Mouse (Mus musculus) midbrain, embryonic 12.5 days (tissue): ENCODE data around the gene Galnt12. TPM values are rescaled to one million over a fixed set of nuclear protein-coding genes. Genes with fewer than 3 reads are reported as not detected.

Source experiments
- ATAC-seq: fragments of 200-750 bp; cut with Nextera tagmentation; 2 replicates; pipeline ENCODE4 v1.8.0; 2017; ENCODE audit warnings: low read depth, moderate TSS enrichment, moderate library complexity; ENCODE audit not compliant: low FRiP score
- H3K27ac ChIP-seq: fragments of 300-500 bp; sonication (generic); replicated peaks from 2 replicates; pipeline ENCODE4 v1.5.1; 2016; ENCODE audit warnings: mild to moderate bottlenecking
- H3K27me3 ChIP-seq: fragments of 300-500 bp; sonication (generic); 2 replicates; pipeline ENCODE4 v1.6.1; 2016; ENCODE audit warnings: mild to moderate bottlenecking
- H3K36me3 ChIP-seq: fragments of 300-500 bp; sonication (generic); 2 replicates; pipeline ENCODE4 v1.6.1; 2016
- H3K4me1 ChIP-seq: fragments of 300-500 bp; sonication (generic); 2 replicates; pipeline ENCODE4 v1.6.1; 2016
- H3K4me2 ChIP-seq: fragments of 300-500 bp; sonication (generic); replicated peaks from 2 replicates; pipeline ENCODE4 v1.6.1; 2016; ENCODE audit warnings: mild to moderate bottlenecking, moderate library complexity
- H3K4me3 ChIP-seq: fragments of 300-500 bp; sonication (generic); 2 replicates; pipeline ENCODE4 v1.5.1; 2016; ENCODE audit warnings: mild to moderate bottlenecking
- H3K9ac ChIP-seq: fragments of 300-500 bp; sonication (generic); replicated peaks from 2 replicates; pipeline ENCODE4 v1.6.1; 2016; ENCODE audit warnings: mild to moderate bottlenecking, moderate library complexity
- H3K9me3 ChIP-seq: fragments of 300-500 bp; sonication (generic); 2 replicates; pipeline ENCODE4 v1.6.1; 2016; ENCODE audit warnings: mild to moderate bottlenecking
- WGBS: fragments of 180-500 bp; shearing (Covaris S2); methylation state at CpG from one replicate; pipeline ENCODE4 v1.1.7; 2016; 5-methylcytosine and 5-hydroxymethylcytosine counted together
- polyA plus RNA-seq: library from polyadenylated mRNA; unstranded; fragments of >200 nt; fragmentation: Nextera tagmentation; extraction: Ambion mirVana; gene quantifications from 2 replicates; pipeline ENCODE4 v1.2.1, GENCODE M21; 2016

Gene Galnt12
- polyA plus RNA-seq, 1 experiment from 2014 or later, result 4.4 TPM

DNA sequence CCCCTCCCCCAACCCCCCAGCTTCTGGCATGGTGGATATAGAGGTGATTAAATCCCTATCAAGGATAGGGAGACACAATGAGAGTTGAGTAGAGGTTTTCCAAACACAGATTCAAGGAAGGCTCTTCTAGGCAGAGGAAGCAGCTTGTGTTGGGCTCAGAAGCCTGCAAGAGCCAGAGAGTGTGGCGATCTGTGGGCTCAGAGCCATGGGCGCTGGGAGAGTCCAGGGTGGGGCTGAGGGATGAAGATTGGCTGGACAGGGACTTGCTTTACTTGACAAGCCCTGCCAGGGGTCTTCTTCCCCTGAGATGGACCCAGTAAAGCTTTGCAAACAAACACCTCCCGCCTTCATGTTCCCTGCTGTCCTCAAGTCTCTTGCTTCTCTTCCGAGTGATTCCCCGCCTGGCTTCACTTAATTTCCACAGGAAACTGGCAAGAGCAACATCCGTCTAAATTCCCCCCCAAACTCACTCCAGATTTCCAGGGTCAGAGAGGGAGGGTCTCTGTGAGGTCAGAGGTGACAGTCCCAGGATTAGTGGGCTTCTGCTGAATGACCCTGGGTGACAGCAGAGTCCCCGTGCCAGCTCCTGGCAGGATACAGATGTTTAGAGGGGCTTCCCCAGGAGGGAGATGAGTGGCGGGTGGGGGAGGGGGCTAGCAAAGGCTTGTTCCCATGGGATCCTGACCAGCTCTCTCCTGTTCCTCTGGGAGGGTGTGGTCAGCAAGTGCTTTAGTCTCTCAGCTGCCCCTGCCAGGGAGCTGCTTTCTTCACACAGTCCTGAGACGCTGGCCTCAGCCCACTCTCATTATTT is 47.5 kb downstream of the Galnt12 start:
- Histone ChIP-seq H3K27me3 (peaks cover 7% of the 10 kb centered on the region; the same call in 1 of the 2 replicates), H3K4me1 (peaks cover 13% of the 10 kb centered on the region), H3K4me3 (no peak overlapping the region), H3K36me3 (no peaks in the 10 kb centered on the region), H3K27ac (no peak overlapping the region), H3K9me3 (no peaks in the 10 kb centered on the region), H3K4me2 (no peak overlapping the region), H3K9ac (no peak overlapping the region)
- 32% methylated on average over 9 of the region's 9 CpGs for WGBS
- ATAC-seq, result 0 out of 2 replicates have a peak, but pooled peaks have one; percentile 19

DNA sequence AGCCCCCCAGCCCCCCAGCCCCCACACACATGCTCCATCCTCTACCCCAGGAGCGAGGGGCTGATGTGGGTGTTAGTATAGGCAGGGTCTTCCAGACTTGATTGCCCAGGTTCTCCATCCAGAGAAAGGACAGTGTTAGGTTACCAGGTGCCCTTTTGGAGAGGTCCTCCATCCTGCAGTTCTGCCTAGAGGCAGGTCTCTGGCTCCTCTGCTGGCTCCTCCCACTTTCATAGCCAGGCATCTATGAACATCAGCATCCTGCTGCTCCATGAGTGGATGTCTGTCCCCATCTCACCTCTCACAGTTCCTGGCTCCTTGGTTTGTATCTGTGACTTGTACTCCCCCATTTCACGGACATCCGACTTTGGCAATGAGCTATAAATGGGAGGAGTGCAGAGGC is 48.6 kb downstream of the Galnt12 start:
- Histone ChIP-seq H3K4me3 (no peak overlapping the region), H3K27me3 (peaks cover 7% of the 10 kb centered on the region; the same call in 1 of the 2 replicates), H3K9me3 (no peaks in the 10 kb centered on the region), H3K27ac (no peak overlapping the region), H3K4me2 (no peak overlapping the region), H3K9ac (no peak overlapping the region), H3K36me3 (no peaks in the 10 kb centered on the region), H3K4me1 (peaks cover 13% of the 10 kb centered on the region)
- WGBS, result 85% methylated on average over 3 of the region's 3 CpGs
- no peak; the same call in 1 of the 2 replicates for ATAC-seq

DNA sequence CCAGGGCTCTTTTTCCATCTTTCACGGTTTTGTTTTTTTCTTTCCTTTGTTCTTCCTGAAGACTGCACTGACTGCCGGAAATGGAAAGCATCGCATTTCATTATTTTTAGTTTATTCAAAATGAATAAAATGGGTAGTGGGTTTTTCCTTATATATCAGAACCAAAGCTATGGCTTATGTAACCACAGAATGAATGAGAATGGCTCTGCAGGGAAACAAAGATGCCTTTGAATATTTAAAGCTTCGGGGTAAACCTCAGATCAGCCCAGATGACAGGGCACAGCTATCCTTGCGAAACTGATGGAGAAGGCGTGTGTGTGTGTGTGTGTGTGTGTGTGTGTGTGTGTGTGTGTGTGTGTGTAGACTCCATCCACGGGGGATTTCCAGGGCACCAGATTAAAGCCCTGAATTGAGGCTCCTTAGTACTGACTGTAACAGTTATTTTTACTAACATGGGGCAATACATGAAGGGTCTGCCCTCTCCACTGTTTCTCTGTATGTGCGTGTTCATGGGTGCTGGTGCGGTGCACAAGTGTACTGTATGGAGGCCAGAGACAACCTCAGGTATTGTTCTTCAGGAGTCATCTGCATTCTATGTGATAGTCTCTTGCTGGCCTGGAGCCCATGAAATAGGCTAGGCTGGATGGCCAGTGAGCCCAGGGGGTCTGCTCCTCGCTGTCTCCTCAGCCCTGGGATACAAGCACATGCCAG is 49.9 kb downstream of the Galnt12 start:
- no peak overlapping the region for H3K9ac ChIP-seq
- ATAC-seq, result no peak
- WGBS, result 59% methylated on average over 10 of the region's 10 CpGs
- H3K4me2 ChIP-seq, result no peak overlapping the region
- H3K9me3 ChIP-seq, result no peaks in the 10 kb centered on the region
- H3K27ac ChIP-seq, result no peak overlapping the region
- H3K27me3 ChIP-seq, result peaks cover 7% of the 10 kb centered on the region; the same call in 1 of the 2 replicates
- no peak overlapping the region for H3K4me3 ChIP-seq
- no peaks in the 10 kb centered on the region for H3K36me3 ChIP-seq
- H3K4me1 ChIP-seq, result peaks cover 13% of the 10 kb centered on the region

DNA sequence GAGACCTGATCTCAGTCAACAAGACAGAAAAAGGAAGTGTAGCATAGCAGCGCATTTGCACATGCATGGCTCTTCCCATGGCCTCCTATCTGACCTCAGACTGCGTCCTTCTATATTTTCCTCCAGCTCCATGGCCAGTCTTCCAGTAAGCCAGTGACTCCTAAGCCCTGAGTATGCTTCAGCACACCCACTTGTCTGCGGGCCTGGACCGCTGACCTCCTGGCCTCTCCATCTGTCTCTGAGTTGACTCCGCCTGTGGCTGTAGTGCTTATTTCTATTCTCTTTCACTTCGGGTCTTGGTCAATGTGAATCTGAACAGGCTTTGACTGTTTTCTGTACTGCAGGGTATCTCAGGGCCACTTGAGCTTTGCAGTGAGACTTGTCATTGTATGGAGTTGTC is 52.1 kb downstream of the Galnt12 start:
- 83% methylated on average over 6 of the region's 6 CpGs for WGBS
- no peak for ATAC-seq
- H3K4me2 ChIP-seq, result no peak overlapping the region

DNA sequence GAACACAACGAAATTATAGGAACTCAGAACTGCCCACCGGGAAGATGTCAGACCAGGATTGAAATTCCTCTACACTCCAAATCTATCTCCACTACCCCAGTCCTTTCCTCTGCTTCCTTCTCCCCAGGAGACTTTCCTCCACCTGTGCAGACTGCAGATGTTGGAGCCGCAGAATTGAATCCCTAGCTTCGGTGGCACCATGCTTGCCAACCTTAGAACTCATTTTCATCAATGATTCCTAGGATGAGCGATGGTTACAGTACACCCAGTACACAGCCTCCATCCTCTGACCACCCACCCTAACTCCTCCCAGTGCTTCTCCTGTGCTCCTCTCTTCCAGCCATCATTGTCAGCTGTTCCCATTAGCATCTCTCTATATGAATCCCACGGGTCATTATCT is 53.6 kb downstream of the Galnt12 start:
- Histone ChIP-seq H3K4me3 (no peak overlapping the region), H3K4me1 (peaks cover 5% of the 10 kb centered on the region), H3K9me3 (no peaks in the 10 kb centered on the region), H3K27me3 (peaks cover under 1% of the 10 kb centered on the region; the same call in 1 of the 2 replicates), H3K4me2 (no peak overlapping the region), H3K27ac (no peak overlapping the region), H3K36me3 (no peaks in the 10 kb centered on the region), H3K9ac (no peak overlapping the region)
- no peak for ATAC-seq
- 93% methylated on average over 6 of the region's 6 CpGs for WGBS

More for the DNA sequence above, 52.1 kb downstream of the Galnt12 start:
- H3K9ac ChIP-seq, result no peak overlapping the region
- no peak overlapping the region for H3K27ac ChIP-seq
- no peaks in the 10 kb centered on the region for H3K9me3 ChIP-seq
- no peaks in the 10 kb centered on the region for H3K36me3 ChIP-seq
- no peak overlapping the region for H3K4me3 ChIP-seq
- peaks cover 7% of the 10 kb centered on the region; the same call in 1 of the 2 replicates for H3K27me3 ChIP-seq
- peaks cover 13% of the 10 kb centered on the region for H3K4me1 ChIP-seq

DNA sequence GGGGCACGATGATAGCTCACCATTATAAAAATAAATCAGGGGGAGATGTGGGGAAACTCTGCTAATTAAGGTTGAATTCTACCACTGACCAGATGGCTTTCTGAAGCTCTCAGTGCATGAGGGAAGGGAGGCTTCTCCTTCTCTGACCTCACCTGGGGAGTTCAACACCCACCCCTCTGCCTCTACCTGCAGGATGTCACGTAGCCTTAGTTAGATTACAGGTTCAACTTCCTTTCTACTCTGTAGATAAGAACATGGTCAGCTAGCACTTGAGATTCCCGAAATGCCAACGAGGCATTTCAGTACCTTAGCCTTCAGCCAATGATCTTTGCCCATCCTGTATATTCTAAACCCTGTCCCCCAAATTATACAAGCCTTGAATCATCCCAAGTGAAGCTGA is 54.9 kb downstream of the Galnt12 start:
- Histone ChIP-seq H3K27ac (no peak overlapping the region), H3K27me3 (no peaks in the 10 kb centered on the region), H3K9me3 (no peaks in the 10 kb centered on the region), H3K36me3 (no peaks in the 10 kb centered on the region), H3K4me2 (no peak overlapping the region), H3K9ac (no peak overlapping the region), H3K4me1 (peaks cover 4% of the 10 kb centered on the region), H3K4me3 (no peak overlapping the region)
- WGBS, result 89% methylated on average over 4 of the region's 4 CpGs
- no peak for ATAC-seq

DNA sequence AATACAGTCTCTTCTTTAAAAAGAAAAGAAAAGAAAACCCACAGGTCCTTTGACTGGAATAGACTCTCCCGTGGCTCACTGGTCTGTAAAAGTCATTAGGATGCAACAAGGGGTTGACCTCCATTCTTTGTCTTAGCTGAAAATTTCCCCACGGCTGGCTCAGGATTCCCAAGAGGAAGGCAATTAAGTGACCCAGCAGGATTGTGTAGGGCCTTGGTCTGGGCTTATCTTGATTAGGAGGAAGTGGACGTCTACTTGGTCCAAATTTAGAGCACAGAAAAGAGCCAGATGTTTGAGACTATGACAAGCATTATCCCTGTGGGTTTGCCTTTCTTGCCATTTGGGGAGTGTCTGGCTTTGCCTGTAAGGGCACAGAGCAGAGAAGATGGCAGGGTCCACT is 58.3 kb downstream of the Galnt12 start:
- no peak overlapping the region for H3K4me2 ChIP-seq
- no peak for ATAC-seq
- no peak overlapping the region for H3K9ac ChIP-seq
- 26% methylated on average over 3 of the region's 3 CpGs for WGBS
- H3K4me3 ChIP-seq, result no peak overlapping the region
- no peaks in the 10 kb centered on the region for H3K9me3 ChIP-seq
- H3K27ac ChIP-seq, result no peak overlapping the region
- no peaks in the 10 kb centered on the region for H3K36me3 ChIP-seq
- no peaks in the 10 kb centered on the region for H3K4me1 ChIP-seq
- H3K27me3 ChIP-seq, result no peaks in the 10 kb centered on the region

DNA sequence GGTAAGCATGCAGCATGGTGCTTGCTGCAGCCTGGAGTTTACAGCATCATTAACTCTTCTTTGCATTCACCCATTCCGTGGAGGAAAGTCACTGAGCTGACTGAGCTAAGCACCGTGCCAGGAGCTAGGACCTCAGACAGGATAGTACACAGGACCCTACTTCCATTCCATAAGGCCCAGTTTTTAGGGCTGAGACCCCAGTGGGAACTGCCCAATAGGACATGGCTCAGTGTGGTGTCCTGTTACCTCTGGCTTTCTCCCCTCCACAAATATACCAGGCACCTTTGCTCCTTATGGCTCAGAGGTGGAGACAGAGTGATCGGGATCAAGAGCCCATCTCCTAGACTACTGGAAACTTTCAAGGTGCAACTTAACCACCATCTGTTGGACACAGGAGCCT is 59.1 kb downstream of the Galnt12 start:
- Histone ChIP-seq H3K4me2 (no peak overlapping the region), H3K4me1 (no peaks in the 10 kb centered on the region), H3K27ac (no peak overlapping the region), H3K4me3 (no peak overlapping the region), H3K9me3 (no peaks in the 10 kb centered on the region), H3K36me3 (no peaks in the 10 kb centered on the region), H3K27me3 (no peaks in the 10 kb centered on the region), H3K9ac (no peak overlapping the region)
- no peak for ATAC-seq
- 89% methylated on average over 3 of the region's 3 CpGs for WGBS

DNA sequence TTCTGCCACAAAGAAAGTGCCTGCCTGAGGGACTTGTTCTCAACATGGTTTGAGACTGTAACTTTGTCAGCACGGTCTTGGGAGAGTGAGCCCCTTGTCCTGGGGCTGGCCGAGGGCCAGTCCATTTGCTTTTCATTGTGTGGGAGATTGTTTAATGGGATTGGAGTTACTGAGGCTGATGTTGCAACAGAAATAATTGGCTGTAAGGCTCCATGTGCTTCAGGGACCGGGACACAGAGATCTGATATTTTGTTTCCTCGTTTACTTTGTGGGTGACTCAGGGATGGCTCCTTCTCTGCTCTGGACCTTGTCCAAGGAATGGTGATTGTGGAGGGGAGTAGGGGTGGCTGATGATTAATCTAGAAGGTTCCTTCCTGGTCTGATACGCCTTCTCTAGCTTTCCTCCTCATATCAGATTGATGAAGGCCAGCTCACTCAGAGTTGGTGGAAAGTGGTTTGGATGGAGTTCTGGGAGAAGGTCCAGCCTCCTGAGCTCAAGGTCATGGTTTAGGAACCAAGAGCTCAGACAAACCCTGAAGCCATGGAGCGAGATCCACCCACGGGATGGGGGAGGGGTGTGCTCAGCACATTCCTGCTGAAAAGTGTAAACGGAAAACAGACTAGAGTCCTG is 60.0 kb downstream of the Galnt12 start:
- Histone ChIP-seq H3K4me3 (no peak overlapping the region), H3K36me3 (no peaks in the 10 kb centered on the region), H3K4me2 (no peak overlapping the region), H3K27ac (no peak overlapping the region), H3K9me3 (no peaks in the 10 kb centered on the region), H3K9ac (no peak overlapping the region), H3K4me1 (no peaks in the 10 kb centered on the region), H3K27me3 (no peaks in the 10 kb centered on the region)
- 85% methylated on average over 8 of the region's 8 CpGs for WGBS
- no peak for ATAC-seq

DNA sequence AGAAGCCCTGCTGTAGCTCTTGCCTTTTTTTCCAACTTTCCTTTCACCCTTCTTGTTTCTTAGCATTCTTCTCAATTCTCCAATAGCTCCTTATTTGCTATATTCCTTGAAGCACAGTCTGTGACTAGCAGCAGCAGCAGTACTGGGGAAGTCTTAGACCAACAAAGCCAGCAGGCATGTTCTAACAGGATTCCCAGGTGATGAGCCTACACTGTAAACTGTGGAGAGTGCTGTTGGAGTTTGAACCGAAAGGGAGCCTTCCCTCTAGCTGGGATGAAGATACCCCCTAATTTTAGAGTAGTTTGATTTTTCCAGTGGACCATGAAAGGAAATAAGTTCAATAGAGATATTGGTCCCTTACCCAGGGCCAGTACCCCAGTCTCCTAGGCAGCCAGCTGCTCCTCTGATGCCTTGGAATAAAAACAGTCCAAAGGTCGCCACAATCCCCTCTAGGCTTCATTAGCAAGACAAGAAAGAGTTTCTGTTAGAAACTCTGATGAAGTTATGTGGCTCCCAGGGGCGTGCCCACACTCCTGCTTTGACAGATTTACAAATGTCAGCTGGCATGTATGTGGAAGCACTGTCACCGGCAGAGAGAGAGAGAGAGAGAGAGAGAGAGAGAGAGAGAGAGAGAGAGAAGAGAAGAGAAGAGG is 69.5 kb downstream of the Galnt12 start:
- WGBS, result 9% methylated on average over 3 of the region's 4 CpGs
- H3K9me3 ChIP-seq, result peaks cover 4% of the 10 kb centered on the region; the same call in 1 of the 2 replicates
- H3K27ac ChIP-seq, result peak overlapping the region; percentile 36; the same call in 1 of the 2 replicates
- no peaks in the 10 kb centered on the region for H3K36me3 ChIP-seq
- 0 out of 2 replicates have a peak overlapping the region, but pooled peaks have one; percentile 5 for H3K4me2 ChIP-seq
- H3K4me3 ChIP-seq, result no peak overlapping the region
- H3K9ac ChIP-seq, result no peak overlapping the region
- peaks cover 15% of the 10 kb centered on the region for H3K4me1 ChIP-seq
- ATAC-seq, result peak; percentile 66
- H3K27me3 ChIP-seq, result no peaks in the 10 kb centered on the region

DNA sequence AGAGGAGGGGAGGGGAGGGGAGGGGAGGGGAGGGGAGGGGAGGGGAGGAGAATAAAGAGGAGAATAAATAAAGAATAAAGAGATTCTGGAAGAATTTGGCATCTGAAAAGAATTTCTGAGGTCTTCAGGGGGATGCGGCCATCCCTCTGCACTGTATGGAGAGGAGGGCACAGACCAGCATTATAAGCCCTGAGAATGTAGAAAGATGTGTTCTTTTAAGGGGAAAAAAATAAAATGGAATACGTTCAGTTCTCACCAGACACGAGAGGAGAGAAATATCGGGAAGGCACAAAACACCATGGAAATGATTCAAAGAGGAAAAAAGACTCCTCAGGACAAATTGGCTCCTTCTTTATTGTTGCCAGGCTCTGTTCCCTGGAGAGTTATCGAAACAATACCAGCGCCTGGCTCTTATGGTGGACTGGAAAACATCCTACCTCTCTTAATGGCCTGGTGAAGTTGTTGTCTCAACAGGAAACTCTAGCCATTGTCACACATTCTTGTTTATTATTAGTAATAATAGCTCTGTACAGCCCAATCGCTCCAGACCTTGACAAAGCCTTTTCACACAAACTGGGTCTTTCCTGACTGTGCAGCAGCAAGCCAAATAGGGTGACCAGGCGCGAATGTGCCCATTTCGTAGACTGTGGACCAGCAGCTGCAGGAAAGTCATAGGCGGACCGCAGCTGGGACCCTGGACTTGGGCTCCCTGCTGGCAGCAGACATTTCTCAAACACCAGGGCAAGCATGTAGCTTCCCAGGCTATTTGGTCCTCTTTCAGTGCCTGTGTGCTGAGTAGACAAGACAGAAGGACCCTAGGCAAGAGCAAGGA is 70.3 kb downstream of the Galnt12 start:
- H3K27ac ChIP-seq, result peak overlapping the region; percentile 61; the same call in 1 of the 2 replicates
- peaks cover 4% of the 10 kb centered on the region; the same call in 1 of the 2 replicates for H3K9me3 ChIP-seq
- no peak for ATAC-seq
- 75% methylated on average over 12 of the region's 12 CpGs for WGBS
- no peak overlapping the region for H3K4me3 ChIP-seq
- H3K9ac ChIP-seq, result no peak overlapping the region
- no peak overlapping the region for H3K4me2 ChIP-seq
- no peaks in the 10 kb centered on the region for H3K27me3 ChIP-seq
- peaks cover 15% of the 10 kb centered on the region for H3K4me1 ChIP-seq
- no peaks in the 10 kb centered on the region for H3K36me3 ChIP-seq
